Mouse (Mus musculus): ENCODE results near the gene Sypl2.

Gene Sypl2

DNA sequence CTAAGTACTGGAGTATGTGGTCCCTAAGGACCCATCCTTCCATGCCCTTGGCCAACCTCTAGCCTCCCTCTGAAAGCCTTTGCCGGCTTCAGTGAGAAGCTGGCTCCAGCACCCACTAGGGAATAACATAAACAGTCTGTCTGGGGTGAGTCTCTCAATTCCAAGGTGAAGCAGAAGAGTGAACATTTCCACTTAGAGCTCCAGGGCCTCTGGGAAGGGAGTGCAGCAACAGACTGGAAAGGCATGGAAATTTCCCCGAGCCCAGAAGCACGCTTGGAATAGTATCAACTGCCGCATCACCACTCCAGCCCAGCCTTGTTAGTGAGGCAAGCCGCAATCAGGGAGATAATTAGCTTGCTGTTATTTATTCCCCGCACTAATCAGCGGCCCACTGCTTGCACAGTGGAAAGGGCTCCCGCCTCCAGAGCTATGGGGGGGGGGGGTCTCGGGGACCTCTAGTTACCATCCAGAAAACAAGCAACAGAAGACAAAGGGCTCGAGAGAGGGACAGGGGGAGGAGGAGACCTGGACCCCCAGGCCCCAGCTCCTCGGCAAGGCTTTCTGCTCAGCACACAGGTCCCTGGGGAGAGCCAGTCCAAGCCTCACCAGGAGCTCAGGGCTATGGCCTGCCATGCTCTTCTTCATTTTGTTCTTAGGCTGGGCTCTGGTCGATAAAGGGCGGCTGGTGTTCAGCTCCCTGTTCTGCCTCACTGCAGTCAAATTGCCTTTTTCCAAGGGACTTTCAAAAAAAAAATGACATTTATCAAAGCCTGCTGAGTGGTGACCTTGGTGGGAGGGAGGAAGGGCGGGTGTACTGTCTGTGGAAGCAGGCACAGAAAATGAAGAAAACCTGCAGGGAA, 51.5 kb downstream of the Sypl2 start:
- DNase-seq (ENCODE audit: low read depth, low spot score), result no peak
- Histone ChIP-seq H3K36me3 (ENCODE audit: control insufficient read depth, insufficient read depth, low read length, poor library complexity, severe bottlenecking) (no peaks in the 10 kb centered on the region), H3K27me3 (ENCODE audit: control insufficient read depth, insufficient read depth, low read length, poor library complexity, severe bottlenecking) (no peaks in the 10 kb centered on the region)

DNA sequence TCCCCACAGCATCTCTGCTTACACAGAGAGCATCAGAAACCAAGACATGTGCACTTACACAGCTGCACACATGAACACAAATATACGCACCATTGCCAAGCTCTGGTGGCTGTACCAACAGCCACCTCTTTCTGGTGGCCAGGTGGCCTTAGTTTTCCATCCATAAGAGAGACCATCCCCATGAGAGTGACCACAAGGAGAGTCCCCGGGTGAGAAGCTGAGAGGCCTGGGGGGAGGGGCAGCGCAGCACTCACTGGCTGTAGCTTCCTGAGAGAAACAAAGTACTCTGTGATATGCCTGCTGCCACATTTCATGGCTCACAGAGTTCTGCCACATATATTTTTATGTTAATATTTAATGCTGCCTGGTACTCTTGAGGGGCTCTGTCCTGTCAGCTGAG, 57.2 kb downstream of the Sypl2 start:
- DNase-seq (ENCODE audit: low read depth, low spot score), result no peak
- no peaks in the 10 kb centered on the region for H3K36me3 ChIP-seq (ENCODE audit: control insufficient read depth, insufficient read depth, low read length, poor library complexity, severe bottlenecking)
- no peaks in the 10 kb centered on the region for H3K27me3 ChIP-seq (ENCODE audit: control insufficient read depth, insufficient read depth, low read length, poor library complexity, severe bottlenecking)

- Histone ChIP-seq H3K36me3 (ENCODE audit: control insufficient read depth, insufficient read depth, low read length, poor library complexity, severe bottlenecking) (no peaks in the 10 kb centered on the region), H3K27me3 (ENCODE audit: control insufficient read depth, insufficient read depth, low read length, poor library complexity, severe bottlenecking) (no peaks in the 10 kb centered on the region)
- DNase-seq (ENCODE audit: low read depth, low spot score), result no peak
Measured at GRCm38 (mm10) chr3:108167499-108167898, 58.9 kb downstream of the Sypl2 start.

DNA sequence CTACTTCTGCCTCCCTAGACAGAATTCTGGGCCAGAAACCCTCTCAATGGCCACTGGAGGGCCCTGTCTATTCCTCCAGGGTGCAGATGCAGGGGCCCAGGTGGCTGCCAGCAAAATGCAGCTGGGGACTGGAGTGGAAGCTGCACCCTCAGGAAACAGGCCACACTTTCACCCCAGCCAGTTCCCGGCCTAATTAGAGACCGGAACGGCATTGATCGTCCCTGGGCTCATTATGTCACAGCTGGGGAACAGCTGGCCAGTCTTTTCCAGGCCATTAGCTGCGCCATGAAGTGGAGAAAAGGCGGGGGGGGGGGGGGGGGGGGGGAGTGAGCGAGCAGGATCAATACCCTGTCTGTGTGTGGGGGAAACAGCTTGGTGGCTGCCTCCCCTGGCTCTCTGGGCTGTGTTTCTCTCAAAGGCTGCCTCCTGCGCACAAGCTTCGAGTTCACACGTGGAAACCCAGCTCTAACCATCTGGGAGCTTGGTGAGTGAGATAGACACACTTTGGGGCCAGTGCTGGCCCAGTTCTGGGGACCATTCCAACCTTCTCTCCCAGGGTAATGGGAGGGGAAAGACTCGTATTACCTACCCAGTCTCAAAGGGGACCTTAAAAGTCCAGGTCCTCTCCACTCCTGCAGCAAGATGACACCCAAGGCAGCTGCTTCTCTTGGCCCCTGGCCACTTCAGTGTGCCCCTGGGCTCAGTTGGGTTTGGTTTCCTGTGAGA, 59.8 kb downstream of the Sypl2 start:
- H3K36me3 ChIP-seq (ENCODE audit: control insufficient read depth, insufficient read depth, low read length, poor library complexity, severe bottlenecking), result no peaks in the 10 kb centered on the region
- H3K27me3 ChIP-seq (ENCODE audit: control insufficient read depth, insufficient read depth, low read length, poor library complexity, severe bottlenecking), result no peaks in the 10 kb centered on the region
- peak; percentile 49 for DNase-seq (ENCODE audit: low read depth, low spot score)

DNA sequence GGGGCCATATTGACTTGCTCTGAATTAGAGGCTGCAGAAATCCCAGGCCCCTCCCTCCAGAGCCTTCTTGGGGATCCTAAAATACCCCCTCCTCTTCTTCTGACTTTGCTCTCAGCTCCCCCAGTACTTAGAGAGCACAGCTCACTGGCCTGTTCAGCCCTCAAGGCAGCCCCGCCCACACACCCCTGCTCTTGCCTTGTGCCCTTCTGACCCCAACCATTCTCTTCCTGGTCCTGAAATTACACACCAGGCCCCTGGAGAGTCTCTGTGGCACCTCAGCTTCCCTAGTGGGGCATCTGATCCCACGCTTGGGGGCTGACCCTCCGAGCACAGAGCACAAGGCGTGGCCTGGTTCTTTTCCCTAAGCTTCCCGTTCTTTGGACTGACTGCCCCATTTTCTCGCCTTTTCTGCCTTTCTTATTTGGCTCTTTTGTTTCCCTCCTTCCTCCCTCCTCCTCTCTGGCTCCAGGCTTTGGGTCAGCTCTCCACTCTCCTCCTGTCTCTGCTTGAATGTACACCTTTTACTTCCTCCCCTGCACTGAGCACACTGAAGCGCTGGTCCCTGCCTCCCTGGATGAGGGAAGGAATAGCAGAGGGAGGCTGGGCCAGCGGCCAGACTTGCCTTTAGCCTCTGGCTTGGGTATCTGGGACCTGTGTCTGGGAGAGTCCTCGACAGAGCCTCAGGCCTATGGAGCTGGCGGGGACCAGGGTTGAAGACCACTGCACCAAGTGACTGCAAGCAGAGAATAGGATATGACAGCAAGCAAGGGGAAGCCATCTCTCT, 60.7 kb downstream of the Sypl2 start:
- H3K36me3 ChIP-seq (ENCODE audit: control insufficient read depth, insufficient read depth, low read length, poor library complexity, severe bottlenecking), result no peaks in the 10 kb centered on the region
- no peak for DNase-seq (ENCODE audit: low read depth, low spot score)
- no peaks in the 10 kb centered on the region for H3K27me3 ChIP-seq (ENCODE audit: control insufficient read depth, insufficient read depth, low read length, poor library complexity, severe bottlenecking)

DNA sequence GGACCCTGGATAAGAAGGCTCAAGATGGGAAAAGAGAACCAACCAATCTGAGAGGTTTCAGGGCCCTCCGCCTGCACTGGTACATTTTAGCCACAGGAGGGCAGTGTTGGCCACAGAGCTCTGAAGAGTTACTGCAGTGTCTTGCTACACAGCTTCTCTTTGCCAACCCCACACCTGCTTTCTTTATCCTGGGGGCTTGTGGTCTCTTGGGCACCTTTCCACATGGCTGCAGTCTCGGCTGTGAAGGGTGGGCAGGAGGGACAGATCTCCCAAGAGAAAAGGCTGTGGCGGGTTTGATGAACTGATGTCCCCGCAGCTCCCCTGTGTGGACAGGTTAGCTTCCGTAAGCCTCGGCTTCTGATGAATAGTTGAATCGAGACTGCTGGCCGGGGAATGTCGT, 61.6 kb downstream of the Sypl2 start:
- peak; percentile 87 for DNase-seq (ENCODE audit: low read depth, low spot score)
- Histone ChIP-seq H3K36me3 (ENCODE audit: control insufficient read depth, insufficient read depth, low read length, poor library complexity, severe bottlenecking) (no peaks in the 10 kb centered on the region), H3K27me3 (ENCODE audit: control insufficient read depth, insufficient read depth, low read length, poor library complexity, severe bottlenecking) (no peaks in the 10 kb centered on the region)

DNA sequence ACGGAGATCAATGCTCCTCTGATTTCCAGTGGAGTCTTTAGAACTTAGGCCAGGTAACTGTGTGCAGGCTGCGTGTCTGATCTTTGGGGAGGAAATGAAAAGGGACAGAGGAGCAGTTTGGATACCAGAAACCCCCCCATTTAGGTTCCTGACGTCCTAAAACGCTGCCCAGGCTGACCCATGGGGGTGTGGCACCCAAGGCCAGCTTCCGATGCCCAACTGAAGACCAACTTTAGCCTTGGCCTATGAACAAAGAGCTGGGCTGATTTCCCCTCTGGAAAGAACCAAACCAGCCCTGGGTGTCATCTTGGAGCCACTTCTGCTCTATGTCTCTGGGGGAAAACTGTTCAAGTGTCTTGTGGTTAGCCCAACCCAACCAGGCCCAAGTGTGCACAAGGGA, 62.4 kb downstream of the Sypl2 start:
- Histone ChIP-seq H3K27me3 (ENCODE audit: control insufficient read depth, insufficient read depth, low read length, poor library complexity, severe bottlenecking) (no peaks in the 10 kb centered on the region), H3K36me3 (ENCODE audit: control insufficient read depth, insufficient read depth, low read length, poor library complexity, severe bottlenecking) (no peaks in the 10 kb centered on the region)
- no peak for DNase-seq (ENCODE audit: low read depth, low spot score)

Measured in splenic B cell, adult 2 months (primary cell).